25 mouse cellular contexts compared by ENCODE assay signal in genomic region chr9:83623455-83623854, GRCm38 (mm10).
DNase-seq lines count a peak whose midpoint lies in the region; ATAC-seq lines count a peak whose summit lies in the region.
"Had no signal": no experiment of that assay in that cellular context is flagged by ENCODE, and none has a peak within 500 bp of the region (broad histone marks: within the 10 kb centered on the region; RNA-seq: fewer than 3 reads in every experiment).

No protein-coding gene starts in this region.

- DNase-seq in midbrain, embryonic 11.5 days (ENCODE audit: low spot score, missing footprints) = no peak
- DNase-seq in midbrain, embryonic 14.5 days = no peak
- DNase-seq in hindbrain, embryonic 11.5 days (ENCODE audit: low spot score) = no peak
- DNase-seq: adrenal gland, adult 8-10 months; adrenal gland, postnatal 25 days; cerebellum, adult 11-12 months; cerebellum, adult 8-10 months; cerebellum, postnatal 10 days; cerebellum, postnatal 36 days; embryo, embryonic 11 days; forebrain, postnatal 0 days; gastrocnemius, adult 2 months; gastrocnemius, postnatal 14 days; heart, adult 18-20 months had no signal

- peaks cover 5% of the 10 kb centered on the region; the same call in 1 of the 2 replicates for H3K4me1 ChIP-seq in forebrain, embryonic 12.5 days
- H3K4me1 ChIP-seq in forebrain, embryonic 13.5 days = no peaks in the 10 kb centered on the region
- H3K4me1 ChIP-seq in midbrain, embryonic 11.5 days (ENCODE audit: control insufficient read depth, insufficient read depth, low read length) = peaks cover 9% of the 10 kb centered on the region
- peaks cover 3% of the 10 kb centered on the region; the same call in 1 of the 2 replicates for H3K4me1 ChIP-seq in midbrain, embryonic 14.5 days (ENCODE audit: control insufficient read depth, insufficient read depth, low read length)
- peaks cover 9% of the 10 kb centered on the region; the same call in 1 of the 2 replicates for H3K4me1 ChIP-seq in midbrain, embryonic 15.5 days
- H3K4me1 ChIP-seq in hindbrain, embryonic 11.5 days (replicated peaks; ENCODE audit: control insufficient read depth, insufficient read depth, low read length) = no peaks in the 10 kb centered on the region
- H3K4me1 ChIP-seq: heart, embryonic 13.5 days; hindbrain, embryonic 12.5 days; hindbrain, embryonic 15.5 days had no signal

- H3K9ac ChIP-seq in forebrain, embryonic 12.5 days = no peak overlapping the region
- no peak overlapping the region for H3K9ac ChIP-seq in forebrain, embryonic 13.5 days
- H3K9ac ChIP-seq in midbrain, embryonic 11.5 days (ENCODE audit: low read length) = no peak overlapping the region
- no peak overlapping the region for H3K9ac ChIP-seq in midbrain, embryonic 14.5 days (replicated peaks; ENCODE audit: low read length)
- H3K9ac ChIP-seq in midbrain, embryonic 15.5 days = no peak overlapping the region
- no peak overlapping the region for H3K9ac ChIP-seq in hindbrain, embryonic 11.5 days (ENCODE audit: low read depth, low read length)
- H3K9ac ChIP-seq: embryonic facial prominence, embryonic 13.5 days; forebrain, postnatal 0 days; heart, embryonic 13.5 days; hindbrain, embryonic 12.5 days; hindbrain, embryonic 15.5 days had no signal

- H3K9me3 ChIP-seq in forebrain, embryonic 12.5 days = no peaks in the 10 kb centered on the region
- no peaks in the 10 kb centered on the region for H3K9me3 ChIP-seq in forebrain, embryonic 13.5 days (replicated peaks)
- no peaks in the 10 kb centered on the region for H3K9me3 ChIP-seq in midbrain, embryonic 11.5 days (ENCODE audit: control insufficient read depth, low read length)
- H3K9me3 ChIP-seq in midbrain, embryonic 14.5 days (ENCODE audit: control insufficient read depth, low read length) = no peaks in the 10 kb centered on the region
- H3K9me3 ChIP-seq in midbrain, embryonic 15.5 days = no peaks in the 10 kb centered on the region
- H3K9me3 ChIP-seq in hindbrain, embryonic 11.5 days (ENCODE audit: control insufficient read depth, low read length) = no peaks in the 10 kb centered on the region
- H3K9me3 ChIP-seq: embryonic facial prominence, embryonic 10.5 days; embryonic facial prominence, embryonic 13.5 days; heart, embryonic 13.5 days; hindbrain, embryonic 12.5 days; hindbrain, embryonic 15.5 days had no signal

- H3K4me3 ChIP-seq in forebrain, embryonic 12.5 days (replicated peaks) = no peak overlapping the region
- H3K4me3 ChIP-seq in forebrain, embryonic 13.5 days = no peak overlapping the region
- no peak overlapping the region for H3K4me3 ChIP-seq in midbrain, embryonic 11.5 days (ENCODE audit: low read depth, low read length)
- no peak overlapping the region for H3K4me3 ChIP-seq in midbrain, embryonic 14.5 days (replicated peaks; ENCODE audit: low read depth, low read length)
- no peak overlapping the region for H3K4me3 ChIP-seq in midbrain, embryonic 15.5 days
- no peak overlapping the region for H3K4me3 ChIP-seq in hindbrain, embryonic 11.5 days (ENCODE audit: low read depth, low read length)
- H3K4me3 ChIP-seq: embryonic facial prominence, embryonic 10.5 days; embryonic facial prominence, embryonic 13.5 days; erythroblast, embryonic 14.5 days; gastrocnemius, adult 2 months; heart, embryonic 13.5 days; hindbrain, embryonic 12.5 days; hindbrain, embryonic 15.5 days had no signal

- H3K27ac ChIP-seq in forebrain, embryonic 12.5 days = no peak overlapping the region
- no peak overlapping the region for H3K27ac ChIP-seq in forebrain, embryonic 13.5 days
- H3K27ac ChIP-seq in midbrain, embryonic 11.5 days (ENCODE audit: low read depth, low read length) = peak overlapping the region; percentile 40; the same call in 1 of the 2 replicates
- no peak overlapping the region for H3K27ac ChIP-seq in midbrain, embryonic 14.5 days (replicated peaks; ENCODE audit: low read depth, low read length)
- no peak overlapping the region for H3K27ac ChIP-seq in midbrain, embryonic 15.5 days
- H3K27ac ChIP-seq in hindbrain, embryonic 11.5 days (ENCODE audit: low read depth, low read length) = no peak overlapping the region
- H3K27ac ChIP-seq: embryonic facial prominence, embryonic 10.5 days; embryonic facial prominence, embryonic 13.5 days; gastrocnemius, adult 2 months; heart, embryonic 13.5 days; hindbrain, embryonic 12.5 days; hindbrain, embryonic 15.5 days had no signal

- WGBS in forebrain, embryonic 12.5 days = 72% methylated on average over 6 of the region's 6 CpGs
- 63% methylated on average over 6 of the region's 6 CpGs for WGBS in forebrain, embryonic 13.5 days
- 51% methylated on average over 6 of the region's 6 CpGs for WGBS in midbrain, embryonic 11.5 days
- WGBS in midbrain, embryonic 14.5 days = 35% methylated on average over 6 of the region's 6 CpGs
- WGBS in midbrain, embryonic 15.5 days = 40% methylated on average over 6 of the region's 6 CpGs
- WGBS in hindbrain, embryonic 11.5 days = 77% methylated on average over 6 of the region's 6 CpGs

- no peaks in the 10 kb centered on the region for H3K27me3 ChIP-seq in forebrain, embryonic 12.5 days
- no peaks in the 10 kb centered on the region for H3K27me3 ChIP-seq in forebrain, embryonic 13.5 days
- H3K27me3 ChIP-seq in midbrain, embryonic 11.5 days (ENCODE audit: control insufficient read depth, insufficient read depth, low read length) = no peaks in the 10 kb centered on the region
- H3K27me3 ChIP-seq in midbrain, embryonic 14.5 days (ENCODE audit: control insufficient read depth, insufficient read depth, low read length) = no peaks in the 10 kb centered on the region
- H3K27me3 ChIP-seq in midbrain, embryonic 15.5 days (replicated peaks) = no peaks in the 10 kb centered on the region
- no peaks in the 10 kb centered on the region for H3K27me3 ChIP-seq in hindbrain, embryonic 11.5 days (ENCODE audit: control insufficient read depth, insufficient read depth, low read length)
- H3K27me3 ChIP-seq: embryonic facial prominence, embryonic 13.5 days; heart, embryonic 13.5 days; hindbrain, embryonic 12.5 days; hindbrain, embryonic 15.5 days had no signal

- peak; percentile 39; the same call in 1 of the 2 replicates for ATAC-seq in forebrain, embryonic 12.5 days (ENCODE audit: low FRiP score)
- ATAC-seq in forebrain, embryonic 13.5 days = no peak
- peak; percentile 81 for ATAC-seq in midbrain, embryonic 11.5 days (ENCODE audit: low FRiP score)
- ATAC-seq in midbrain, embryonic 14.5 days (ENCODE audit: low FRiP score, low TSS enrichment) = no peak
- ATAC-seq in midbrain, embryonic 15.5 days (replicated peaks) = peak; percentile 46; the same call in 1 of the 2 replicates
- no peak for ATAC-seq in hindbrain, embryonic 11.5 days (ENCODE audit: low FRiP score)
- ATAC-seq: activated CD4-positive, CD25-positive, alpha-beta regulatory T cell, adult 4 months; forebrain, embryonic 14.5 days; forebrain, postnatal 0 days had no signal

- H3K4me2 ChIP-seq in forebrain, embryonic 12.5 days = no peak overlapping the region
- H3K4me2 ChIP-seq in forebrain, embryonic 13.5 days = no peak overlapping the region
- H3K4me2 ChIP-seq in midbrain, embryonic 11.5 days = no peak overlapping the region
- H3K4me2 ChIP-seq in midbrain, embryonic 14.5 days (ENCODE audit: low read length) = no peak overlapping the region
- H3K4me2 ChIP-seq in midbrain, embryonic 15.5 days = no peak overlapping the region
- H3K4me2 ChIP-seq in hindbrain, embryonic 11.5 days (replicated peaks; ENCODE audit: low read depth, low read length) = no peak overlapping the region
- H3K4me2 ChIP-seq: embryonic facial prominence, embryonic 13.5 days; heart, embryonic 13.5 days; hindbrain, embryonic 12.5 days; hindbrain, embryonic 15.5 days had no signal

- no peaks in the 10 kb centered on the region for H3K36me3 ChIP-seq in forebrain, embryonic 12.5 days (replicated peaks)
- H3K36me3 ChIP-seq in forebrain, embryonic 13.5 days (ENCODE audit: poor library complexity, severe bottlenecking) = no peaks in the 10 kb centered on the region
- no peaks in the 10 kb centered on the region for H3K36me3 ChIP-seq in midbrain, embryonic 11.5 days (ENCODE audit: control insufficient read depth, insufficient read depth, low read length)
- H3K36me3 ChIP-seq in midbrain, embryonic 14.5 days (ENCODE audit: control insufficient read depth, insufficient read depth, low read length) = no peaks in the 10 kb centered on the region
- H3K36me3 ChIP-seq in midbrain, embryonic 15.5 days (replicated peaks) = no peaks in the 10 kb centered on the region
- H3K36me3 ChIP-seq in hindbrain, embryonic 11.5 days (ENCODE audit: control insufficient read depth, insufficient read depth, low read length) = no peaks in the 10 kb centered on the region
- H3K36me3 ChIP-seq: embryonic facial prominence, embryonic 10.5 days; embryonic facial prominence, embryonic 13.5 days; heart, embryonic 13.5 days; hindbrain, embryonic 12.5 days; hindbrain, embryonic 15.5 days had no signal

Comparison
In these comparisons a context has a peak if more than half of its experiments do, and no peak if none do; other contexts are left out.
1. ATAC-seq: peak in forebrain, embryonic 12.5 days (single experiment), midbrain, embryonic 11.5 days (single experiment) and midbrain, embryonic 15.5 days (single experiment); none in forebrain, embryonic 13.5 days (single experiment), midbrain, embryonic 14.5 days (single experiment) and hindbrain, embryonic 11.5 days (single experiment).